ENCODE assay signal across 8 mouse cellular contexts in the genomic region with DNA sequence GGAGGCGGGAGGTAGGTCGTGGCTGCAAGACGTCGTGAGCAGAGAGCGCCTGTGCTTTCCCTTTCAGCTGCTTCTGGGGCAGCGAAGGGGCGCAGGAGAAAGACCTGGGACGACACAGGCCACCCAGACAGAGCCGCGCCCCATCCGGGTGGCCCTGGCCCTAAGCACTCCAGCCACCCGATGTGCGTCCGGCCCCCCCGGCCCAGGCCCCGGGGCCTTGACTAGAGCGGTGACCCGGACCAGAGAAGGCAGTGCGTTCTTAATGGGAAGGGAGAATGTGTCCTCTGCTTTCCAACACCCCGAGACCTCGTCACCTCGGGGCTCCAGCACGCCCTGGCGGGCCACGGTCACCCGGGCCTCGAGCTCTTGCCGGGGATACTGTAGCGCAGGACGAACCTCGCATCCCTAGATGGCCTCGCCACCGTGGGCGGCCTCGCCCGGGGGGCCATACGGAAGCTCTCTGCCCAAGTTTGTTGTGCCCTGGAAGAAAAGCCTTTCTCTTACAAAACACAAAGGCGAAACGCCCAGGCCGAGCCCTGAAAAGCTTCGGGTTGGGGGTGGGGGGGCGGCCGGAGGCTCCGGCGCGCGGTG. TPM values are rescaled to one million over a fixed set of nuclear protein-coding genes. Genes with fewer than 3 reads are reported as not detected.
A peak's percentile ranks its signal among the peaks of the same experiment; 100 is the strongest.
DNase-seq lines count a peak whose midpoint lies in the region; ATAC-seq and TF ChIP-seq lines count a peak whose summit lies in the region.

No protein-coding gene starts in this region.

- TF ChIP-seq CTCF in spleen, adult 2 months (IDR thresholded peaks at IDR 0.05; ENCODE audit: extremely low read depth, insufficient read depth, insufficient read length, insufficient replicate concordance) = no peak

- peaks cover 17% of the 10 kb centered on the region for H3K4me1 ChIP-seq in spleen, adult 2 months (ENCODE audit: control insufficient read depth, insufficient read depth, insufficient read length)
- peaks cover 27% of the 10 kb centered on the region for H3K4me1 ChIP-seq in heart, embryonic 13.5 days
- H3K4me1 ChIP-seq in midbrain, embryonic 13.5 days (replicated peaks) = peaks cover 37% of the 10 kb centered on the region

- no peak for TF ChIP-seq POLR2A in spleen, adult 2 months (IDR thresholded peaks at IDR 0.05; ENCODE audit: low read depth, low read length)

- H3K27me3 ChIP-seq in spleen, adult 2 months (ENCODE audit: control insufficient read depth, insufficient read depth, low read length) = peaks cover 34% of the 10 kb centered on the region
- H3K27me3 ChIP-seq in heart, embryonic 13.5 days (replicated peaks) = peaks cover 80% of the 10 kb centered on the region
- H3K27me3 ChIP-seq in midbrain, embryonic 13.5 days = peaks cover 80% of the 10 kb centered on the region

- 1% methylated on average over 47 of the region's 47 CpGs for WGBS in spleen, adult 2 months
- WGBS in heart, embryonic 13.5 days = 1% methylated on average over 47 of the region's 47 CpGs
- WGBS in midbrain, embryonic 13.5 days = under 1% methylated on average over 44 of the region's 47 CpGs

- H3K36me3 ChIP-seq in spleen, adult 2 months (ENCODE audit: control insufficient read depth, insufficient read depth, low read length) = no peaks in the 10 kb centered on the region
- H3K36me3 ChIP-seq in heart, embryonic 13.5 days = no peaks in the 10 kb centered on the region
- no peaks in the 10 kb centered on the region for H3K36me3 ChIP-seq in midbrain, embryonic 13.5 days

- no peak overlapping the region for H3K27ac ChIP-seq in spleen, adult 2 months (ENCODE audit: insufficient read depth, low read length)
- no peak overlapping the region for H3K27ac ChIP-seq in heart, embryonic 13.5 days (replicated peaks)
- peak overlapping the region; percentile 87 for H3K27ac ChIP-seq in midbrain, embryonic 13.5 days

- peak overlapping the region; percentile 86 for H3K4me2 ChIP-seq in heart, embryonic 13.5 days
- peak overlapping the region; percentile 79 for H3K4me2 ChIP-seq in midbrain, embryonic 13.5 days (replicated peaks)

- peak overlapping the region; percentile 48; the same call in 1 of the 2 replicates for H3K4me3 ChIP-seq in spleen, adult 2 months (ENCODE audit: extremely low read depth, insufficient read depth, insufficient read length)
- peak overlapping the region; percentile 63 for H3K4me3 ChIP-seq in heart, embryonic 13.5 days
- peak overlapping the region; percentile 53 for H3K4me3 ChIP-seq in midbrain, embryonic 13.5 days (replicated peaks)

- peak overlapping the region; percentile 65 for H3K9ac ChIP-seq in heart, embryonic 13.5 days
- peak overlapping the region; percentile 80 for H3K9ac ChIP-seq in midbrain, embryonic 13.5 days (replicated peaks)

- no peak for DNase-seq in spleen, adult 2 months (ENCODE audit: low read depth in 1 of 2, low spot score in 2 of 2)
- no peak for DNase-seq in spleen, adult 12 weeks (ENCODE audit: low spot score)
- peak; percentile 70 for DNase-seq in embryo, embryonic 10.5 days (ENCODE audit: low spot score)
- DNase-seq in kidney, postnatal 4 days = peak; percentile 36 to 58
- DNase-seq in yolk sac, embryonic 10.5 days (ENCODE audit: low spot score) = peak; percentile 42
- no peak for DNase-seq in frontal cortex, postnatal 10 days (ENCODE audit: low spot score in 2 of 2)

- no peaks in the 10 kb centered on the region for H3K9me3 ChIP-seq in heart, embryonic 13.5 days
- no peaks in the 10 kb centered on the region for H3K9me3 ChIP-seq in midbrain, embryonic 13.5 days

- ATAC-seq in heart, embryonic 13.5 days (ENCODE audit: extremely low read depth, insufficient number of reproducible peaks, low FRiP score, low TSS enrichment) = no peak
- peak; percentile 12; the same call in 1 of the 2 replicates for ATAC-seq in midbrain, embryonic 13.5 days

RNA-seq across cellular contexts. Expression of gene Rnf220, which starts 1.8 kb away (rescaled TPM):
- 95.4 and 115 TPM in 2 replicates for polyA plus RNA-seq in spleen, adult 2 months (2012; rRNA removed)
- polyA plus RNA-seq in heart, embryonic 13.5 days (2015; fragmentation: Nextera tagmentation; extraction: Ambion mirVana) = 46.0 and 46.1 TPM in 2 replicates
- 124 and 134 TPM in 2 replicates for polyA plus RNA-seq in midbrain, embryonic 13.5 days (2015; fragmentation: Nextera tagmentation; extraction: Ambion mirVana)

RNA-seq across cellular contexts. Expression of gene Eri3, which starts 55.2 kb away (rescaled TPM):
- 48.1 and 54.8 TPM in 2 replicates for polyA plus RNA-seq in spleen, adult 2 months (2012; rRNA removed)
- 102 and 108 TPM in 2 replicates for polyA plus RNA-seq in heart, embryonic 13.5 days (2015; fragmentation: Nextera tagmentation; extraction: Ambion mirVana)
- polyA plus RNA-seq in midbrain, embryonic 13.5 days (2015; fragmentation: Nextera tagmentation; extraction: Ambion mirVana) = 190 and 195 TPM in 2 replicates

Comparison
In these comparisons a context has a peak if more than half of its experiments do, and no peak if none do; other contexts are left out.
1. DNase-seq: peak in embryo, embryonic 10.5 days (single experiment), kidney, postnatal 4 days (2 of 2) and yolk sac, embryonic 10.5 days (single experiment); none in spleen, adult 2 months (0 of 2), spleen, adult 12 weeks (single experiment) and frontal cortex, postnatal 10 days (0 of 2).
2. Peak in every context shown above with its lines, with median percentiles within 50 percentile points of each other: H3K4me3 ChIP-seq.